Mouse (Mus musculus) liver, embryonic 14.5 days (tissue): ENCODE results near the gene Topaz1.

Experiments
- CTCF ChIP-seq: IDR thresholded peaks from 2 replicates; pipeline ENCODE4 v1.5.1; 2016; ENCODE audit warnings: antibody characterized with exemption, low read depth, control low read depth
- EP300 ChIP-seq: IDR thresholded peaks from 2 replicates; pipeline ENCODE4 v1.6.1; 2016; ENCODE audit warnings: antibody characterized with exemption, low read depth

DNA sequence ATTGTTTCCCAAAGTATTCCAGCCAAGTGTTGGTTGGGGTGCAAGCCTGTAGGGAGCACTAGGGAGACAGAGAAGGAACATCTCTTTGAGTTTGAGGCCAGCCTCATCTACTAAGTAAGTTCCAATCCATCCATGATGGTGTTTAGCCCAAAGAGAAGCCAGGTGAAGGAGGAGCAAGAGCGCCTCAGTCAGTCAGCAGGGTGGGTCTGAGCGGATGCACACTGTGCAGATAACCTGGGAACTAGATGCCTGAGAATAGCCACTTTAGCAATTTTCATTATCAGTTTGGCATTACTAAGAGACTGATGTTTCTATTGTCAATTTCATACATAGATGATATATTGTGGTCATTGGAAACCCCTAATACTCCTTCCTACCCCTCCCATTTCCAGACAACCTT is 67.6 kb downstream of the Topaz1 start:
- TF ChIP-seq EP300 (no peak), CTCF (no peak)
